9 mouse cellular contexts compared by ENCODE assay signal in the genomic region with DNA sequence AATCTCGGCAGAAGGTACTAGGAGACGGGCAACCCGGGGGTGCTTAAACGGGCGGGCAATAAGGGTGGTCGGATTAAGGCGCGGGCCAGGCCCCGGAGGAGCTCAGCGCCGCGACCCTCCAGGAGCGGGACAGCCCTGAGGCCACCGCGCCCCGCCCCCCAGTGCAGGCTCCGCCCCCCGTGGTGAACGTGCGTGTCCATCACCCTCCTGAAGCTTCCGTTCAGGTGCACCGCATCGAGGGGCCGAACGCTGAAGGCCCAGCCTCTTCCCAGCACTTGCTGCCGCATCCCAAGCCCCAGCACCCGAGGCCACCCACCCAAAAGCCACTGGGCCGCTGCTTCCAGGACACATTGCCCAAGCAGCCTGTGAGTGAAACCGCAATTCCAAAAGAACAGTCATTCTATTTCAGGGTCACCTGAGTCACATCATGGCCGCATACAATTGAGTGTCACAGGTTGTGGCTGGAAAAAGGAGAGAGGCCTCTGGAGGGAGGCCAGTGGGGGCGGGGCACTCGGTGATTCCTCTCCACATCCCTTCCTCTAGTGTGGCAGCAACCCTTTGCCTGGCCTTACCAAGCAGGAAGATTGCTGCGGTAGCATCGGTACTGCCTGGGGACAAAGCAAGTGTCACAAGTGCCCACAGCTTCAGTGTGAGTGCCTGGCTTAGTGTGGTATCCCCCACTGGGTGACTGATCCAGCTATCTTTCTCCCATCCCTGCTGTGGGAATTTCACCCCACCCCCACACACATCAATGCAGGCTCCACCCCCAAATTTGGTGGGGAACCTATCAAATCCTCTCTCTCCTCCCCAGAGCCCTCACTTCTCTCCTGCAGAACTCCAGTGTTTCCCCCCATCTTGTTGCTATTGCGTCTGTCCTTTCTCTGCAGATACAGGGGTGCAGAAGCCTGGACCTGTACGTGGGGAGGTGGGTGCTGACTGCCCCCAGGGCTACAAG. TPM values are rescaled to one million over a fixed set of nuclear protein-coding genes. Genes with fewer than 3 reads are reported as not detected.
DNase-seq lines count a peak whose midpoint lies in the region; ATAC-seq lines count a peak whose summit lies in the region.
"Had no signal": no experiment of that assay in that cellular context is flagged by ENCODE, and none has a peak within 500 bp of the region (broad histone marks: within the 10 kb centered on the region; RNA-seq: fewer than 3 reads in every experiment).

No protein-coding gene starts in this region.

- H3K4me2 ChIP-seq in heart, embryonic 12.5 days, result peak overlapping the region; percentile 70
- H3K4me2 ChIP-seq in hindbrain, embryonic 11.5 days (replicated peaks; ENCODE audit: low read depth, low read length), result peak overlapping the region; percentile 40

- H3K36me3 ChIP-seq in heart, embryonic 12.5 days, result peaks cover 8% of the 10 kb centered on the region; the same call in 1 of the 2 replicates
- H3K36me3 ChIP-seq in hindbrain, embryonic 11.5 days (ENCODE audit: control insufficient read depth, insufficient read depth, low read length), result no peaks in the 10 kb centered on the region
- no peaks in the 10 kb centered on the region for H3K36me3 ChIP-seq in midbrain, embryonic 10.5 days

- H3K4me3 ChIP-seq in heart, embryonic 12.5 days, result peak overlapping the region; percentile 26
- H3K4me3 ChIP-seq in hindbrain, embryonic 11.5 days (ENCODE audit: low read depth, low read length), result peak overlapping the region; percentile 20
- H3K4me3 ChIP-seq in midbrain, embryonic 10.5 days, result peak overlapping the region; percentile 52

- ATAC-seq in heart, embryonic 12.5 days (ENCODE audit: insufficient number of reproducible peaks, low FRiP score), result 0 out of 2 replicates have a peak, but pooled peaks have one; percentile 18
- ATAC-seq in hindbrain, embryonic 11.5 days (ENCODE audit: low FRiP score), result no peak
- ATAC-seq in monocyte, adult 5-6 weeks (replicated peaks; ENCODE audit: insufficient number of reproducible peaks, low FRiP score, low TSS enrichment, poor library complexity, severe bottlenecking), result no peak

- H3K27me3 ChIP-seq in heart, embryonic 12.5 days (replicated peaks), result peaks cover 80% of the 10 kb centered on the region
- peaks cover 56% of the 10 kb centered on the region for H3K27me3 ChIP-seq in hindbrain, embryonic 11.5 days (ENCODE audit: control insufficient read depth, insufficient read depth, low read length)
- H3K27me3 ChIP-seq in midbrain, embryonic 10.5 days (ENCODE audit: low read depth, poor library complexity, severe bottlenecking), result peaks cover 99% of the 10 kb centered on the region

- H3K9ac ChIP-seq in heart, embryonic 12.5 days, result peak overlapping the region; percentile 61
- H3K9ac ChIP-seq in hindbrain, embryonic 11.5 days (ENCODE audit: low read depth, low read length), result 0 out of 2 replicates have a peak overlapping the region, but pooled peaks have one; percentile 15

- H3K4me1 ChIP-seq in heart, embryonic 12.5 days (replicated peaks), result peaks cover 48% of the 10 kb centered on the region
- H3K4me1 ChIP-seq in hindbrain, embryonic 11.5 days (replicated peaks; ENCODE audit: control insufficient read depth, insufficient read depth, low read length), result peaks cover 7% of the 10 kb centered on the region; the same call in 1 of the 2 replicates
- H3K4me1 ChIP-seq in midbrain, embryonic 10.5 days, result peaks cover 54% of the 10 kb centered on the region

- no peak for DNase-seq in heart, postnatal 36 days
- DNase-seq in R1 (ENCODE audit: low read depth, low spot score), result peak; percentile 71
- peak; percentile 47 for DNase-seq in hindbrain, embryonic 11.5 days (ENCODE audit: low spot score)
- peak; percentile 52 for DNase-seq in midbrain, embryonic 10.5 days (ENCODE audit: low spot score)
- DNase-seq in urinary bladder, postnatal 10 days (ENCODE audit: low spot score), result no peak
- no peak for DNase-seq in right cerebral cortex, postnatal 10 days (ENCODE audit: low spot score in 2 of 2)

- 6% methylated on average over 36 of the region's 36 CpGs for WGBS in heart, embryonic 12.5 days
- WGBS in hindbrain, embryonic 11.5 days, result 4% methylated on average over 31 of the region's 36 CpGs
- 3% methylated on average over 36 of the region's 36 CpGs for WGBS in midbrain, embryonic 10.5 days

- no peaks in the 10 kb centered on the region for H3K9me3 ChIP-seq in heart, embryonic 12.5 days (replicated peaks)
- H3K9me3 ChIP-seq in hindbrain, embryonic 11.5 days (ENCODE audit: control insufficient read depth, low read length), result no peaks in the 10 kb centered on the region
- H3K9me3 ChIP-seq in midbrain, embryonic 10.5 days (replicated peaks), result no peaks in the 10 kb centered on the region

- intact Hi-C loops in heart, postnatal 36 days (cut with DNase I), result no loop called here

- H3K27ac ChIP-seq in heart, embryonic 12.5 days (ENCODE audit: poor library complexity, severe bottlenecking), result no peak overlapping the region
- no peak overlapping the region for H3K27ac ChIP-seq in hindbrain, embryonic 11.5 days (ENCODE audit: low read depth, low read length)
- H3K27ac ChIP-seq in midbrain, embryonic 10.5 days (replicated peaks), result peak overlapping the region; percentile 47

RNA-seq across cellular contexts. Expression of a gene that starts 5.3 kb away (rescaled TPM):
- 24.3 and 27.7 TPM in 2 replicates for polyA plus RNA-seq in heart, embryonic 12.5 days (2016; fragmentation: Nextera tagmentation; extraction: Ambion mirVana)
- 10 to 100 TPM; 36.5 to 42.2 TPM for total RNA-seq in heart, postnatal 36 days (2021)
- polyA plus RNA-seq in hindbrain, embryonic 11.5 days (2014; fragmentation: Nextera tagmentation; extraction: Ambion mirVana), result 3.5 and 3.8 TPM in 2 replicates
- polyA plus RNA-seq in midbrain, embryonic 10.5 days (2016; fragmentation: Nextera tagmentation; extraction: Ambion mirVana), result 2.9 and 3.1 TPM in 2 replicates
- total RNA-seq in monocyte, adult 5-6 weeks (2017), result 1.2 to 9.7 TPM (median 2.2 TPM) in 3 replicates

RNA-seq across cellular contexts. Expression of a gene that starts 16.6 kb away (rescaled TPM):
- 78.9 and 81.3 TPM in 2 replicates for polyA plus RNA-seq in heart, embryonic 12.5 days (2016; fragmentation: Nextera tagmentation; extraction: Ambion mirVana)
- total RNA-seq in heart, postnatal 36 days (2021), result 10 to 100 TPM; 29.3 to 32.6 TPM
- 165 and 174 TPM in 2 replicates for polyA plus RNA-seq in hindbrain, embryonic 11.5 days (2014; fragmentation: Nextera tagmentation; extraction: Ambion mirVana)
- 141 and 160 TPM in 2 replicates for polyA plus RNA-seq in midbrain, embryonic 10.5 days (2016; fragmentation: Nextera tagmentation; extraction: Ambion mirVana)
- total RNA-seq in monocyte, adult 5-6 weeks (2017), result 33.1 to 54.4 TPM (median 45.1 TPM) in 3 replicates

RNA-seq across cellular contexts. Expression of a gene that starts 19.9 kb away (rescaled TPM):
- polyA plus RNA-seq in heart, embryonic 12.5 days (2016; fragmentation: Nextera tagmentation; extraction: Ambion mirVana), result 121 and 123 TPM in 2 replicates
- 100 to 1,000 TPM; 135 to 136 TPM for total RNA-seq in heart, postnatal 36 days (2021)
- polyA plus RNA-seq in hindbrain, embryonic 11.5 days (2014; fragmentation: Nextera tagmentation; extraction: Ambion mirVana), result 4.4 and 6.2 TPM in 2 replicates
- polyA plus RNA-seq in midbrain, embryonic 10.5 days (2016; fragmentation: Nextera tagmentation; extraction: Ambion mirVana), result 9.3 and 9.5 TPM in 2 replicates
- total RNA-seq in monocyte, adult 5-6 weeks (2017), result 141 to 192 TPM (median 174 TPM) in 3 replicates

RNA-seq across cellular contexts. Expression of a gene that starts 25.2 kb away (rescaled TPM):
- 68.1 and 68.9 TPM in 2 replicates for polyA plus RNA-seq in heart, embryonic 12.5 days (2016; fragmentation: Nextera tagmentation; extraction: Ambion mirVana)
- total RNA-seq in heart, postnatal 36 days (2021), result 10 to 100 TPM; 69.0 to 72.9 TPM
- polyA plus RNA-seq in hindbrain, embryonic 11.5 days (2014; fragmentation: Nextera tagmentation; extraction: Ambion mirVana), result 47.2 and 55.7 TPM in 2 replicates
- polyA plus RNA-seq in midbrain, embryonic 10.5 days (2016; fragmentation: Nextera tagmentation; extraction: Ambion mirVana), result 68.3 and 71.3 TPM in 2 replicates
- 37.3 to 55.9 TPM (median 44.9 TPM) in 3 replicates for total RNA-seq in monocyte, adult 5-6 weeks (2017)

RNA-seq across cellular contexts. Expression of a gene that starts 41.9 kb away (rescaled TPM):
- polyA plus RNA-seq in heart, embryonic 12.5 days (2016; fragmentation: Nextera tagmentation; extraction: Ambion mirVana), result 0.17 TPM in 1 of 2 replicates, not detected in the other
- total RNA-seq in heart, postnatal 36 days (2021), result not detected
- polyA plus RNA-seq in hindbrain, embryonic 11.5 days (2014; fragmentation: Nextera tagmentation; extraction: Ambion mirVana), result 0.19 TPM in 1 of 2 replicates, not detected in the other
- 0.20 TPM in 1 of 2 replicates, not detected in the other for polyA plus RNA-seq in midbrain, embryonic 10.5 days (2016; fragmentation: Nextera tagmentation; extraction: Ambion mirVana)
- 1.3 TPM in 2 of 3 replicates, not detected in the other for total RNA-seq in monocyte, adult 5-6 weeks (2017)
- total RNA-seq: CH12.LX had no signal

Comparison
In these comparisons a context has a peak if more than half of its experiments do, and no peak if none do; other contexts are left out.
1. DNase-seq: peak in R1 (single experiment), hindbrain, embryonic 11.5 days (single experiment) and midbrain, embryonic 10.5 days (single experiment); none in heart, postnatal 36 days (0 of 2), urinary bladder, postnatal 10 days (single experiment) and right cerebral cortex, postnatal 10 days (0 of 2).
2. RNA of a gene that starts 19.9 kb away (polyA plus RNA-seq): 121 to 123 TPM in heart, embryonic 12.5 days; 9.3 to 9.5 TPM in midbrain, embryonic 10.5 days and 4.4 to 6.2 TPM in hindbrain, embryonic 11.5 days; every median in the first group is over 10 times any median in the second.
3. Peak in every context shown above with its lines, with median percentiles within 50 percentile points of each other: H3K4me3 ChIP-seq.